Comparison of ENCODE assay signal across 23 mouse cellular contexts in the genomic region with DNA sequence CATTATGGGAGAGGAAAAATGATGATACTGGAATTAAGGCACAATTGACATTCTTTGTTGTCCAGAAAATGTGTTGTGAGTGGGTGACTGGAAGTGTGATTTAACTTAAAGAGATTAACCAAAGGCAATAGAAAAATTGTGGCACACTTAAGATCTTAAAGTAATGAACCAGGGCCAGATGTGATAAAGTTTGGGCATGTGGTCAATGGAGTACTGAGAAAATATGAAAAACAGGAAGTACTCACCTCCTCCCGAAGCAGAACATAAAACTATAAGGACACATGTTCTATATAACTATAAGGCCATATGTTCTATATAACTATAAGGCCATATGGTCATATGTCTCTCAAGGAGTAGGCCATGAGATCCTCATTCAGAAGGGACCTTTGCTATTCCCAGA.
DNase-seq lines count a peak whose midpoint lies in the region; ATAC-seq and TF ChIP-seq lines count a peak whose summit lies in the region.
"Had no signal": no experiment of that assay in that cellular context is flagged by ENCODE, and none has a peak within 500 bp of the region (broad histone marks: within the 10 kb centered on the region; RNA-seq: fewer than 3 reads in every experiment).

No protein-coding gene starts in this region.

- no peak for TF ChIP-seq CTCF in MEL (IDR thresholded peaks at IDR 0.05 in 2 of 3, conservative IDR thresholded peaks at IDR 0.05 in 1 of 3; ENCODE audit: control insufficient read depth in 1 of 3, insufficient read depth in 1 of 3, low read depth in 2 of 3, low read length in 3 of 3, poor library complexity in 1 of 3, severe bottlenecking in 1 of 3)

- no peaks in the 10 kb centered on the region for H3K27me3 ChIP-seq in MEL (ENCODE audit: control insufficient read depth in 1 of 2, insufficient read depth in 2 of 2, low read length in 2 of 2)
- H3K27me3 ChIP-seq: embryonic facial prominence, embryonic 12.5 days; forebrain, embryonic 13.5 days; forebrain, embryonic 15.5 days; Patski had no signal

- no peak for TF ChIP-seq RAD21 in MEL (IDR thresholded peaks at IDR 0.05; ENCODE audit: low read depth, low read length)

- H3K9ac ChIP-seq in MEL (ENCODE audit: control insufficient read depth, low read depth, low read length, poor library complexity, severe bottlenecking): no peak overlapping the region
- H3K9ac ChIP-seq: embryonic facial prominence, embryonic 12.5 days; forebrain, embryonic 13.5 days; forebrain, embryonic 15.5 days; forebrain, postnatal 0 days had no signal

- peak; percentile 72 for DNase-seq in MEL (ENCODE audit: low read depth, low spot score)
- DNase-seq in frontal cortex, postnatal 36 days (ENCODE audit: low spot score in 2 of 2): no peak
- no peak for DNase-seq in kidney, adult 11 months
- DNase-seq in urinary bladder, postnatal 4 days (ENCODE audit: low spot score in 2 of 2): no peak
- DNase-seq in gastrocnemius, postnatal 36 days: no peak
- DNase-seq: adrenal gland, adult 8-10 months; adrenal gland, postnatal 14 days; adrenal gland, postnatal 36 days; cerebellum, adult 11 months; cerebellum, adult 18-20 months; cerebellum, adult 8-10 months; cerebellum, adult 9-11 months; cerebellum, postnatal 14 days; cerebellum, postnatal 36 days; forebrain, postnatal 0 days had no signal

- H3K4me3 ChIP-seq in MEL (ENCODE audit: control insufficient read depth in 1 of 2, insufficient read depth in 1 of 2, low read depth in 2 of 2, low read length in 2 of 2): no peak overlapping the region
- H3K4me3 ChIP-seq: embryonic facial prominence, embryonic 10.5 days; embryonic facial prominence, embryonic 12.5 days; forebrain, embryonic 13.5 days; forebrain, embryonic 15.5 days had no signal

- intact Hi-C loops in gastrocnemius, postnatal 36 days (cut with DNase I): no loop called here

- no peak for TF ChIP-seq POLR2A in MEL (IDR thresholded peaks at IDR 0.05; ENCODE audit: control insufficient read depth in 1 of 2, insufficient read depth in 1 of 2, low read depth in 1 of 2, low read length in 2 of 2, poor library complexity in 1 of 2)

- peak; percentile 29 to 68; a peak in 2 of 4 replicates for TF ChIP-seq EP300 in MEL (IDR thresholded peaks at IDR 0.05; ENCODE audit: low read depth in 1 of 2, low read length in 2 of 2)

- peaks cover 0 to 9% of the 10 kb centered on the region in 2 experiments; a peak in 2 of 4 replicates for H3K4me1 ChIP-seq in MEL (ENCODE audit: control insufficient read depth in 1 of 2, insufficient read depth in 2 of 2, low read length in 2 of 2)
- H3K4me1 ChIP-seq: embryonic facial prominence, embryonic 10.5 days; embryonic facial prominence, embryonic 12.5 days; forebrain, embryonic 13.5 days; forebrain, embryonic 15.5 days had no signal

- no peaks in the 10 kb centered on the region for H3K9me3 ChIP-seq in MEL (replicated peaks; ENCODE audit: insufficient read depth, low read length)
- H3K9me3 ChIP-seq: embryonic facial prominence, embryonic 10.5 days; embryonic facial prominence, embryonic 12.5 days; forebrain, embryonic 13.5 days; forebrain, embryonic 15.5 days had no signal

- ATAC-seq in common myeloid progenitor, adult 5-6 weeks (replicated peaks; ENCODE audit: low read depth, poor library complexity, severe bottlenecking): peak; percentile 43
- peak; percentile 34; the same call in 1 of the 2 replicates for ATAC-seq in megakaryocyte, adult 5-6 weeks (ENCODE audit: poor library complexity, severe bottlenecking)
- ATAC-seq: activated CD4-positive, CD25-positive, alpha-beta regulatory T cell, adult 4 months; forebrain, embryonic 13.5 days; forebrain, embryonic 15.5 days; forebrain, postnatal 0 days; Patski had no signal

- no peak overlapping the region for H3K27ac ChIP-seq in MEL (ENCODE audit: control insufficient read depth, low read depth, low read length)
- H3K27ac ChIP-seq: embryonic facial prominence, embryonic 10.5 days; embryonic facial prominence, embryonic 12.5 days; forebrain, embryonic 13.5 days; forebrain, embryonic 15.5 days had no signal

- peaks cover 0 to 15% of the 10 kb centered on the region in 2 experiments; a peak in 2 of 4 replicates for H3K36me3 ChIP-seq in MEL (ENCODE audit: control insufficient read depth in 1 of 2, insufficient read depth in 2 of 2, low read length in 2 of 2)
- H3K36me3 ChIP-seq: embryonic facial prominence, embryonic 10.5 days; embryonic facial prominence, embryonic 12.5 days; forebrain, embryonic 15.5 days had no signal

- H3K79me2 ChIP-seq in MEL (ENCODE audit: control insufficient read depth, insufficient read depth, low read length, poor library complexity): no peaks in the 10 kb centered on the region

TF ChIP-seq in MEL, 35 proteins besides CTCF, POLR2A, EP300 and RAD21:
- peak; percentile 41 for TF ChIP-seq GATA1 (IDR thresholded peaks at IDR 0.05; ENCODE audit: low read depth, low read length)
- TF ChIP-seq SIN3A (IDR thresholded peaks at IDR 0.05; ENCODE audit: low read length): no peak
- no peak for TF ChIP-seq NELFE (IDR thresholded peaks at IDR 0.05; ENCODE audit: low read depth, low read length)
- no peak for TF ChIP-seq ZC3H11A (IDR thresholded peaks at IDR 0.05; ENCODE audit: low read depth, low read length)
- TF ChIP-seq KAT2A (conservative IDR thresholded peaks at IDR 0.05; ENCODE audit: low read depth, low read length): no peak
- no peak for TF ChIP-seq TAL1 (IDR thresholded peaks at IDR 0.05; ENCODE audit: low read length)
- TF ChIP-seq MAX (IDR thresholded peaks at IDR 0.05; ENCODE audit: low read length): 0 out of 2 replicates have a peak, but pooled peaks have one; percentile 61
- TF ChIP-seq MYC (IDR thresholded peaks at IDR 0.05; ENCODE audit: low read depth, low read length): peak; percentile 83
- TF ChIP-seq ZMIZ1 (IDR thresholded peaks at IDR 0.05; ENCODE audit: low read depth, low read length): no peak
- no peak for TF ChIP-seq CHD2 (IDR thresholded peaks at IDR 0.05; ENCODE audit: low read length)
- TF ChIP-seq BHLHE40 (IDR thresholded peaks at IDR 0.05; ENCODE audit: borderline replicate concordance, low read depth, low read length): peak; percentile 33; the same call in 1 of the 2 replicates
- no peak for TF ChIP-seq JUND (IDR thresholded peaks at IDR 0.05; ENCODE audit: low read depth, low read length)
- TF ChIP-seq TBP (IDR thresholded peaks at IDR 0.05; ENCODE audit: low read depth, low read length): no peak
- TF ChIP-seq TCF12 (IDR thresholded peaks at IDR 0.05; ENCODE audit: low read depth, low read length): no peak
- TF ChIP-seq POLR2AphosphoS5 (IDR thresholded peaks at IDR 0.05; ENCODE audit: borderline replicate concordance, low read depth, low read length): no peak
- TF ChIP-seq RCOR1 (IDR thresholded peaks at IDR 0.05; ENCODE audit: low read depth, low read length): 0 out of 2 replicates have a peak, but pooled peaks have one; percentile 15
- no peak for TF ChIP-seq USF2 (IDR thresholded peaks at IDR 0.05; ENCODE audit: borderline replicate concordance in 1 of 2, insufficient read depth in 1 of 2, low read depth in 1 of 2, low read length in 2 of 2)
- no peak for TF ChIP-seq MAZ (IDR thresholded peaks at IDR 0.05; ENCODE audit: low read depth, low read length)
- TF ChIP-seq MAFK (IDR thresholded peaks at IDR 0.05; ENCODE audit: borderline replicate concordance, low read depth, low read length): no peak
- no peak for TF ChIP-seq ZKSCAN1 (IDR thresholded peaks at IDR 0.05; ENCODE audit: low read depth, low read length)
- TF ChIP-seq HCFC1 (IDR thresholded peaks at IDR 0.05; ENCODE audit: low read depth, low read length): 0 out of 2 replicates have a peak, but pooled peaks have one; percentile 14
- TF ChIP-seq GABPA (IDR thresholded peaks at IDR 0.05; ENCODE audit: low read depth, low read length): no peak
- no peak for TF ChIP-seq ETS1 (IDR thresholded peaks at IDR 0.05; ENCODE audit: low read depth, low read length)
- TF ChIP-seq MXI1 (IDR thresholded peaks at IDR 0.05; ENCODE audit: low read depth, low read length): no peak
- TF ChIP-seq ZNF384 (IDR thresholded peaks at IDR 0.05; ENCODE audit: low read depth, low read length): no peak
- peak; percentile 61; the same call in 1 of the 2 replicates for TF ChIP-seq USF1 (IDR thresholded peaks at IDR 0.05; ENCODE audit: low read depth, low read length)
- TF ChIP-seq SMC3 (IDR thresholded peaks at IDR 0.05; ENCODE audit: low read depth, low read length): no peak
- TF ChIP-seq E2F4 (IDR thresholded peaks at IDR 0.05; ENCODE audit: borderline replicate concordance, low read depth, low read length): no peak
- no peak for TF ChIP-seq MYB (IDR thresholded peaks at IDR 0.05; ENCODE audit: low read depth, low read length)
